Mouse (Mus musculus) heart, postnatal 0 days (tissue): ENCODE measurements around the gene Ypel3.

ENCODE experiments used
- CTCF ChIP-seq: IDR thresholded peaks from 2 replicates; pipeline ENCODE4 v1.5.1; 2016; ENCODE audit warnings: antibody characterized with exemption, control low read depth, low read depth
- EP300 ChIP-seq: IDR thresholded peaks from 2 replicates; pipeline ENCODE4 v1.6.1; 2016; ENCODE audit warnings: antibody characterized with exemption, low read depth

DNA sequence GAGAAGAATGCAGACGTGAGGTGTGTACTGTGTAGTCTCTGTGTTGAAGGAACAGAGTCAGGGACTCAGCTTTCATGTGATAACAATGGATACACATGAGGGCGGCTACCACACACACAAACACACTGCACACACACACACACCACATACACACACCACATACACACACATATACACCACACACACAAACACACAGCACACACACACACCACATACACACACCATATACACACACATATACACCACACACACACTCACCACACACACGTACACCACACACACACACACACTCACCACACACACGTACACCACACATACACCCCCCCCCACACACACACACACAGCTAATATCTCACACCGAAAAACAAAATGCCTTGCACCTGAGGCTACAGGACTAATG, 35.3 kb upstream of the Ypel3 start:
- TF ChIP-seq CTCF = no peak
- TF ChIP-seq EP300 = no peak
